Mouse (Mus musculus) A20 (cell line): ENCODE measurements around the gene Rcor2.

Experiments used
- DNase-seq: peaks from one replicate; pipeline ENCODE4 v3.0.0-alpha.2; 2011; ENCODE audit warnings: low read depth, low spot score

The Rcor2 gene

GRCm38 (mm10) chr19:7264766-7265331 is 2.3 kb upstream of the Rcor2 start:
- DNase-seq, result no peak

GRCm38 (mm10) chr19:7265478-7266191 is 1.5 kb upstream of the Rcor2 start:
- DNase-seq, result no peak

- DNase-seq, result no peak
These were observed 699 bp upstream of the Rcor2 start for GRCm38 (mm10) chr19:7266421-7266831.

DNA sequence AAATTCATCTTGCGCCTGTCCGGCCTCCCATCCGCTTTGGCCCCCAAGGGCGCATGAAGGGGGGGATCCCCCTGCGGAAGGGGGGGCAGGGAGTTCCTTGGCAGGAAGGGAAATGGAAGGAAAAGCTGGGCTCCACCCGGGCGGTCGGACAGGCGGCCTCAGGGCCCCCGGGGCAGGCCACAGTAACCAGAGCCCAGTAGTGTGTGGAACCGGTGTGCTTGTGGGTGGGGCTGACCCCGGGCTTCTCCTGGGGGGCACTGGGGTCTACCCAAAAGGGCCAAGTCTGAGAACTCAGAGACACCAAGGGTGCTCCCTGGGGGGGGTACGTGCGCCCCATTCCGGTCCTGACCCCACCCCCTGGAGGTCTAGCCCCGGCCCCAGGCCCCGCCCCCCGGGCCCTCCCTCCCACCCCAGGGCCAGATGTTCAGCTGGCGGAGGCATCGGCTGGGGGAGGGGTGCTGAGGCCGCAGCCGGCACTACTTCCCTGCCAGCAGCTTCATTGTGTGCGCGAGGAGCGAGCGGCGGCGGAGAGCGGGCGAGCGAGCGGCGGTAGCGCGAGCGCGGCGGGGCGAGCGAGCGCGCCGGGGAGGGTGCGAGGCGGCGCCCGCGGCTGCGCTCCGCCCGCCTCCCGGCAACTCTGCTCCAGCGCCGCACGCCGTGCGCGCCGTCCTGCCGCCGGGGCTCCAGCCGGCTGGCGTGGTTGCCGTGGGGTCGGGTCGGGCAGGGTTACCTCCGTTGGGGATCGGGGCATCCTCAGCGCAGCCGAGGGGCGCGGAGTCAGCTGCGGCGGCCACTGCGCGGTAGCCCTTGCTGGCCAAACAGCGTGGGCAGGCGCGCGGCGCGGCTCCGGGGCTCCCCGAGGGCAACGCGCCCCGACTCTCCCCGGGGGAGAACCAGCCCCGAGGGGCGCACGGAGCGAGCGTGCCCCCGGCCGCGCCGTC is 926 bp downstream of the Rcor2 start:
- peak; percentile 90 for DNase-seq

- peak; percentile 89 for DNase-seq
These were observed 1.6 kb downstream of the Rcor2 start for GRCm38 (mm10) chr19:7268722-7269090.

- DNase-seq, result no peak
These were observed 2.3 kb downstream of the Rcor2 start for GRCm38 (mm10) chr19:7269290-7270044.

GRCm38 (mm10) chr19:7273486-7273885 is 6.4 kb downstream of the Rcor2 start:
- peak; percentile 45 for DNase-seq

GRCm38 (mm10) chr19:7274326-7274990 is 7.3 kb downstream of the Rcor2 start:
- DNase-seq, result no peak

GRCm38 (mm10) chr19:7275131-7275789 is 8.1 kb downstream of the Rcor2 start:
- no peak for DNase-seq

DNA sequence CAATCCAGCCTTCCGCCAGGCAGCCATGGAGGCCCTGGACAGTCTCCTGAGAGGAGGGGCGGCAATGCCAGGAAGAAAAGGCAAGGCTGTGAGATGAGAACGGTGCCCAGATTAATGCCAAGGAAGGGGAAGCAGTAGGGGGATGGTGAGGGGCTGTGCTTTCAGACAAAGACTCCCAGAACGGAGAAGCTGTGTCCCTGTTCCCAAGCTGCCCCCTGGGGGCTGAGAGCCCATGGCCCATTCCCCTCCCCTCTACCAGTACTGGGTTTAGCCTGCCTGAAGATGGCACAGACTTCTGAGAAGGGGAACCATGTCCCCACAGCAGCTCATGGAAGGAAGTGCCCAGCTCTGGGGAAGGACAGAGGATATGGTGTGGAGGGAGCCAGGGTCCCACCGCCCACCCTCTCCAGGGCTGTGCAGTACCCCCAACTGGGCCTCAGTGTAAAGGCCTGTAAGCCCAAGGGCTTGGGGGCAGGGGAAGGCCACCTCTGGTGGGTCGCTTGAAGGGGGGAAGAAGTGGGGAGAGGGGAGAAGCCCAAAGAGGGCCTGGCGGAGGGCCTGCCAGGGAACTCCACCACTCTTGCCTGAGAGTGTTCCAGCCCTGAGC is 9.0 kb downstream of the Rcor2 start:
- DNase-seq, result no peak

DNA sequence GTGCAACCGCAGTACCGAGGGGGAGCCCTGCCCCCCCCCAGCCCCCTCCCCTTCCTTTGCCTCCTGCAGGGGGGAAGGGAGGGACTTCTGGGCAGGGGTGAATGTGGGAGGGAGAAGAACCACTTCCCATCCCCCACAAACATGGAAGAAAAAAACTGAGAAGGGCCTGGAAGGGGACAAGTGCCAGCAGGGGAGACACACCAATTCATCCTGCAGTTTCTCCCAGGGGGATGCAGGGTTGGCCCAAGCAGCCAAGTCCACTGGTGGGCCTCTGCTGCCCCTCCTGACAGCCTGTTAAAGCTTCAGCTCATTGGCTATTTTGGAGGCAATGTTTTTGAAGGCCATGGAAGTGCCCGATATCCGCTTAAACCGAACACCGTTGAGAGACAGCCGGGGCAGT is 9.7 kb downstream of the Rcor2 start:
- DNase-seq, result no peak

DNA sequence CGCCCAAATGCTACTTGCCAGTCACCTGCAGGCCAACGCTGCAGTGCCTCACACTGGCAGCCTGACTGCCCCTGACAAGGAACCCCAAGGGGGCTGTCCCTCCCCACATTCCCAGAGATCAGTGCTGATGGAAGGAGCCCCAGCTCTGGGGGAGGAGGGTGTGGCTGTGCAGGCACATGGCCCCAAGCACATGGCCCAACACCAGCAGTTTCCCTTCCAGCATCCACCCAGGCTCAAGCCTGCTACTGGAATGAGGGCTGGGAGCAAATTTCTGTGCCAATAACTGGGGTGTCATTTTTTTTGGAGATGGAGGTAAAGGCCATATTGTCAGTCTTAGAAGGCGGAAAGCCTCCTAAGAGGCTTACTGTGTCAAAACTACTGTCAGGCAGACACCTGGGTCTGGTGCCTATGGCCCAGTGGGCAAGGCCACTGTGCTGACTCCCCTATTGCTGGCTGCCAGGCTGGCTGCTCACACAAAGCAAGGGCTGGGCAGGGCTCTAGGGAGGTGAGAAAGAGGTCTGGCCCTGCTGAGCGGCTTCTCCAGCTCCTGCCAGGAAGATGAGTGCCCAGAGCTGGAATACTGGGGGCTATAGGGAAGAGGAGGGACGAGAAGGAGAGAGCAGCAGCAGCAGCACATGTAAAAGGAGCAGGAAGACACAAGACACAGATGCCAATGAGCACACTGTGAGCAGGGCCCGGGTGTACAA is 11.2 kb downstream of the Rcor2 start:
- no peak for DNase-seq

- DNase-seq, result peak; percentile 53
These were observed 12.0 kb downstream of the Rcor2 start for GRCm38 (mm10) chr19:7279114-7279513.

DNA sequence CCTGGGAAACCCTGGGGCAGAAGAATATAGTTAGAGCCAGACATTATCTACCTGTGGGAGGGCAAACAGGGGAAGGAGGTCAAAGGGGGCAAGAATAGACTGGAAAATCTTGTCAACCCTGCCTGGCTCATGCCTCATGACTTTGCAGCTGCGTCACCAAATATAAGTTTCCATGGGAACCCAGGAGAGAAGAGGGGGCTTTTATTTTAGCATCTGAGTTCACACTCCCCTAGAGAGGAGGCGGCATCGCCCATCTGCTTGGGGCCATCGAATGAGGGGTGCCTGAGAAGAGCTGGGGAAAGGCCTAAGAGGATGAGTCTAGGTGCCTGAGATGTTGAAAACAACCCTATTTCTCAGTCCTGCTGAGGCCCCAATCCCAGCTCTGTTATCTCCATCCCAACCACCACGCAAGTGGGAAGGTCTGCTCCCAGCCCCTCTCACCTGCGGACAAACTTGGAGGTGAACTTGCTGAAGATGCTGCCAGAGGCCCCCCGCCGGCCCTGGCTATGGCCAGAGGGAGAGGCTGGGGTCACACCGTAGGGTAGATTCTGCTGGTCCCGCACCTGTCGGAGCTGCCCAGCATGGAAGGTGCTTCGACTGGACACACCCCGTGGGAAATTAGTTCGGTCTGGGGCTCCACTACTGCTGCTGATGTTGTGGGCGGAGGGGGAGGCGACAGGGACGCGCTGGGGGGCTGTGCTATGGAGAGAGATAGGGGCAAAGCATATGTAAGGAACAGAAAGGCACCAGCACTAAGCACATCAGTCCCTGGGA is 13.6 kb downstream of the Rcor2 start:
- DNase-seq, result no peak

DNA sequence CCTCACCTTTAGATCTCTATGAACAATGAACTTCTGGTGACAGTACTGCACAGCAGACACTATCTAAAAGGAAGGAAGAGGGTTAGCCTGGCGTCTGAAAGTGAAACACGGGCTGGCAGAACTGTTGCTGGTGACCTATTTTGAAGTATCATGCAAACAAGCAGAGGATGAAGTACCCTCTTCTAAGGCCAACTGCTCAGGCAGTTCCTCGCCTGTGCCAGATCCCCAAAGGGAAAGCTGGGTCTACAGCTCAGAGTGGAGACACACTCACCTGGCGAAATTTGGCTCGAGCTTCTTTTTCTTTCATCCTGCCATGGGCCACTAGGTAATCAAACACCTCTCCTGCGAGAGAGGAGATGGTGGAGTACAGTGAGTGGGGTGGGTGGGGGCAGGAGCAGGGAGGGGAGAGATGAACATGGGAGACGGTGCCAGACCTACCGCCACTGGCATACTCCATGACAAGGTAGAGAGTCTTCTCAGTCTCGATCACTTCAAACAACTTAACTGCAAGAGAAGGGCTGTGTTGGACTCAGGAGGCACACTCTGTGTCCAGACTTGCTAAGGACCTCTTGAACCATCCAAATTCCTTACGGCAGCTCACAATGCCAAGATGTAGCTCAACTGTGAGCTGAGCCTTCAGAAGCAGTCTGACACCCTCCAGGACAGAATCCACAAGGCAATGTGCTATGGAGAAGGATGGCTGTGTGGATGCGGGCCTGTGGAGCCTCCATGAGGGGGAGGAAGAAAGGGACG is 19.6 kb downstream of the Rcor2 start:
- no peak for DNase-seq

DNA sequence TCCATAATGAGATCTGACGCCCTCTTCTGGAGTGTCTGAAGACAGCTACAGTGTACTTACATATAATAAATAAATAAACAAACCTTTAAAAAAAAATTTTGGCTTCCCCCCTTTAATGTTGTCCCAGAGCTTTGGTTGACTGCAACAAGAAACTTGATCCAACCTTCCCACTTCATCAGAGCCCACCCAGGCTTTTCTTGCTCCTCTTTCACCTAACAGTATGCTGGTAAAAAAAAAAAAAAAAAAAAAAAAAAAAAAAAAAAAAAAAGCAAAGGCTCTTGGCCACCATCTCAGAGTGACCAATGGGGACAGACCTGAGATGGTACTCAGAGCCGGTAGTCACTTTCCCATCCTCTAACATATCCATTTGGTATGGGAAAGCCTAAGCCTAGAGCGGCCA is 21.2 kb downstream of the Rcor2 start:
- DNase-seq, result no peak

- no peak for DNase-seq
These were observed 22.6 kb downstream of the Rcor2 start for GRCm38 (mm10) chr19:7289767-7290166.
